Mouse (Mus musculus) MEL (cell line): ENCODE measurements around the gene Prdm16.

Experiments
- CTCF ChIP-seq, 3 experiments: IDR thresholded peaks in 2 of 3; conservative IDR thresholded peaks in 1 of 3; 2 replicates each; pipeline ENCODE4 v1.5.1; 2011 to 2012; ENCODE audit warnings: low read length in 3 of 3, low read depth in 2 of 3, mild to moderate bottlenecking in 2 of 3, improper control_type of control experiment in 1 of 3, inconsistent platforms in 1 of 3, mixed read lengths in 1 of 3, moderate library complexity in 1 of 3; ENCODE audit not compliant: control insufficient read depth in 1 of 3, insufficient read depth in 1 of 3, poor library complexity in 1 of 3, severe bottlenecking in 1 of 3
- ETS1 ChIP-seq: IDR thresholded peaks from 2 replicates; pipeline ENCODE4 v1.6.1; 2012; ENCODE audit warnings: low read depth, mild to moderate bottlenecking, inconsistent platforms, low read length, improper control_type of control experiment, moderate library complexity
- POLR2AphosphoS5 ChIP-seq: IDR thresholded peaks from 2 replicates; pipeline ENCODE4 v1.6.1; 2012; ENCODE audit warnings: low read depth, borderline replicate concordance, mild to moderate bottlenecking, inconsistent platforms, low read length, moderate library complexity, mixed read lengths

DNA sequence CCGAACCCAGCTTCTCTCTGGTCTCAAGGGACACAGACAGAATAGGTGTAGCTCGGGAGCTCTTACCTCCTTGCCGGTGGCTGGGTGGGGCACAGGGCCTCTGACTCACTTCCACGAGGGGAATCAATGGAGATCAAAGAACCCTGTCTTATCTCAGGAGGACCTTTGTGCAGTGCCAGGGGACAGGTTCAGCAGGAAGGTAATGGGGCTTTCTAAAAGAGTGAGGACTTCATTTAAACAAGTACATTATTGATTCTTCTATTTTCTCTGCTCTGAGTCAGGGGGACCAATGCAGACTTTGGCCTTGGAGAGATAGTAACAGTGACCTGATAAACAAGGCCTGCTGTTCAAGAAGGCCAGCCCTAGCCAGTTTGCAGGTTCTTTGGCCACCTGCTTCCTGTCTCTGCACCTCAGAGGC, 218.3 kb downstream of the Prdm16 start:
- TF ChIP-seq CTCF (IDR thresholded peaks at IDR 0.05 in 2 of 3, conservative IDR thresholded peaks at IDR 0.05 in 1 of 3; ENCODE audit: control insufficient read depth in 1 of 3, insufficient read depth in 1 of 3, low read depth in 2 of 3, low read length in 3 of 3, poor library complexity in 1 of 3, severe bottlenecking in 1 of 3) (no peak), ETS1 (no peak), POLR2AphosphoS5 (no peak)
